Mouse (Mus musculus) limb, embryonic 14.5 days (tissue): ENCODE results near the gene Ndufc2. TPM values are rescaled to one million over a fixed set of nuclear protein-coding genes. Genes with fewer than 3 reads are reported as not detected.
A peak's percentile ranks its signal among the peaks of the same experiment; 100 is the strongest.
"Not testable (repeated sequence)": the region's sequence is repeated elsewhere in the genome, so short reads cannot be mapped to it uniquely, and the experiment has no call there.

ENCODE experiments used
- ATAC-seq: fragments of 200-750 bp; cut with Nextera tagmentation; 2 replicates; pipeline ENCODE4 v1.8.0; 2017; ENCODE audit warnings: low read depth, moderate number of reproducible peaks, moderate TSS enrichment; ENCODE audit not compliant: low FRiP score
- DNase-seq: peaks from one replicate; pipeline ENCODE4 v3.0.0-alpha.2; 2015; ENCODE audit warnings: low spot score
- H3K27ac ChIP-seq: fragments of 300-500 bp; sonication (generic); replicated peaks from 2 replicates; pipeline ENCODE4 v1.5.1; 2014; ENCODE audit warnings: low read depth, mild to moderate bottlenecking, low read length, moderate library complexity, mixed read lengths
- H3K27me3 ChIP-seq: fragments of 300-500 bp; sonication (generic); 2 replicates; pipeline ENCODE4 v1.6.1; 2014; ENCODE audit warnings: low read length, mixed read lengths; ENCODE audit not compliant: control insufficient read depth, insufficient read depth
- H3K36me3 ChIP-seq: fragments of 300-500 bp; sonication (generic); 2 replicates; pipeline ENCODE4 v1.6.1; 2014; ENCODE audit warnings: mild to moderate bottlenecking, low read length, moderate library complexity, mixed read lengths; ENCODE audit not compliant: control insufficient read depth, insufficient read depth
- H3K4me1 ChIP-seq: fragments of 300-500 bp; sonication (generic); 2 replicates; pipeline ENCODE4 v1.6.1; 2014; ENCODE audit warnings: antibody characterized with exemption, low read length, mixed read lengths; ENCODE audit not compliant: control insufficient read depth, insufficient read depth
- H3K4me2 ChIP-seq: fragments of 300-500 bp; sonication (generic); replicated peaks from 2 replicates; pipeline ENCODE4 v1.6.1; 2014; ENCODE audit warnings: low read depth, mild to moderate bottlenecking, low read length, moderate library complexity; ENCODE audit not compliant: severe bottlenecking
- H3K4me3 ChIP-seq: fragments of 300-500 bp; sonication (generic); replicated peaks from 2 replicates; pipeline ENCODE4 v1.5.1; 2014; ENCODE audit warnings: low read length
- H3K9ac ChIP-seq: fragments of 300-500 bp; sonication (generic); 2 replicates; pipeline ENCODE4 v1.6.1; 2014; ENCODE audit warnings: mild to moderate bottlenecking, low read depth, low read length, moderate library complexity; ENCODE audit not compliant: severe bottlenecking
- H3K9me3 ChIP-seq: fragments of 300-500 bp; sonication (generic); 2 replicates; pipeline ENCODE4 v1.6.1; 2016; ENCODE audit warnings: low read length; ENCODE audit not compliant: control insufficient read depth
- POLR2A ChIP-seq: fragments of 200-500 bp; IDR thresholded peaks from 2 replicates; pipeline ENCODE4 v1.8.0; 2012; ENCODE audit warnings: inconsistent platforms, mild to moderate bottlenecking, moderate library complexity, borderline replicate concordance; ENCODE audit not compliant: insufficient read depth, insufficient read length; ENCODE audit errors: extremely low read depth
- WGBS: fragments of 180-500 bp; shearing (Covaris S2); extraction: QIAGEN DNeasy Blood & Tissue Kit; methylation state at CpG from one replicate; pipeline ENCODE4 v1.1.7; 2014; 5-methylcytosine and 5-hydroxymethylcytosine counted together
- polyA plus RNA-seq, 2 experiments: library from polyadenylated mRNA; depleted of rRNA in 1 of 2; stranded (reverse) in 1 of 2; unstranded in 1 of 2; fragments of >200 nt; fragmentation: Nextera tagmentation in 1 of 2; extraction: Ambion mirVana in 1 of 2; gene quantifications; 2 replicates each; pipeline versions ENCODE4 v1.2.1 to v1.2.3; 2012 to 2014

Gene Ndufc2
- polyA plus RNA-seq, 2 experiments = 228 to 357 TPM

- H3K4me3 ChIP-seq = no peak overlapping the region
- H3K36me3 ChIP-seq = no peaks in the 10 kb centered on the region
- H3K9ac ChIP-seq = no peak overlapping the region
- H3K4me2 ChIP-seq = no peak overlapping the region
- no peak overlapping the region for H3K27ac ChIP-seq
- no peaks in the 10 kb centered on the region for H3K9me3 ChIP-seq
- no peak for TF ChIP-seq POLR2A
- ATAC-seq = no peak
- no peak for DNase-seq
- H3K4me1 ChIP-seq = peaks cover 13% of the 10 kb centered on the region
- 88% methylated on average over 6 of the region's 6 CpGs for WGBS
- H3K27me3 ChIP-seq = no peaks in the 10 kb centered on the region
These were observed 27.5 kb downstream of the Ndufc2 start for GRCm38 (mm10) chr7:97427296-97427695.

- no peaks in the 10 kb centered on the region for H3K36me3 ChIP-seq
- ATAC-seq (no peak), DNase-seq (no peak)
- H3K9ac ChIP-seq = no peak overlapping the region
- no peaks in the 10 kb centered on the region for H3K27me3 ChIP-seq
- no peak overlapping the region for H3K4me2 ChIP-seq
- no peaks in the 10 kb centered on the region for H3K9me3 ChIP-seq
- WGBS = 88% methylated on average over 5 of the region's 5 CpGs
- no peak for TF ChIP-seq POLR2A
- H3K4me3 ChIP-seq = no peak overlapping the region
- H3K27ac ChIP-seq = no peak overlapping the region
- peaks cover 13% of the 10 kb centered on the region for H3K4me1 ChIP-seq
These were observed 28.1 kb downstream of the Ndufc2 start for GRCm38 (mm10) chr7:97427778-97428420.

GRCm38 (mm10) chr7:97429705-97430104 lies 29.9 kb downstream of the Ndufc2 start:
- no peak for TF ChIP-seq POLR2A
- H3K4me2 ChIP-seq = peak overlapping the region; percentile 11; the same call in 1 of the 2 replicates

DNA sequence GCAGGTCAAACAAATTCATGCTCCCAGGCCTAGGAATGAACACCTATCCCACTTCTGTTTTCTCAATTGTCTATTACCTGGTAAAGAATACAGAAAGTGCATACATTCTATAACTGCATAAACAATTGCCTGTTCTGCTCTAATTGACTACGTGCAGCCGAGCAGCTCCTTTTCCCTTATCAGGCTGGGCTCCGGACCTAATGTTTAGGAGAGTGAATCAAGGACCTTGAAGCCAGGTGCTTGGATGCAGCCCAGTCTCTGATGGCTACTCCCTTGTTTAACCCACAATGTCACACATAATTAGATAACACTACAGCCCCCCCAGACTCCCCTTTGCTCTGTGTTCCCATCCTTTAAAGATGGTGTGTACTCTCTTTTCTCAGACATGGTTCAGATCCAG lies 33.7 kb downstream of the Ndufc2 start:
- 79% methylated on average over 3 of the region's 3 CpGs for WGBS
- H3K9me3 ChIP-seq, DNase-seq, ATAC-seq, H3K9ac ChIP-seq, H3K36me3 ChIP-seq, H3K4me3 ChIP-seq, H3K27me3 ChIP-seq, H3K4me2 ChIP-seq, H3K27ac ChIP-seq: not testable (repeated sequence)
- peaks cover 23% of the 10 kb centered on the region for H3K4me1 ChIP-seq

More at GRCm38 (mm10) chr7:97429705-97430104, 29.9 kb downstream of the Ndufc2 start:
- under 1% methylated on average over 5 of the region's 5 CpGs for WGBS
- DNase-seq (peak; percentile 78), ATAC-seq (peak; percentile 14; the same call in 1 of the 2 replicates)
- Histone ChIP-seq H3K9ac (no peak overlapping the region), H3K4me1 (peaks cover 21% of the 10 kb centered on the region), H3K4me3 (no peak overlapping the region), H3K27ac (peak overlapping the region; percentile 40; the same call in 1 of the 2 replicates), H3K36me3 (no peaks in the 10 kb centered on the region), H3K27me3 (no peaks in the 10 kb centered on the region), H3K9me3 (no peaks in the 10 kb centered on the region)

GRCm38 (mm10) chr7:97434517-97434916 lies 34.7 kb downstream of the Ndufc2 start:
- H3K9me3 ChIP-seq = no peaks in the 10 kb centered on the region
- peaks cover 21% of the 10 kb centered on the region for H3K4me1 ChIP-seq
- no peak for DNase-seq
- no peak overlapping the region for H3K4me2 ChIP-seq
- TF ChIP-seq POLR2A = no peak
- no peaks in the 10 kb centered on the region for H3K36me3 ChIP-seq
- no peak overlapping the region for H3K9ac ChIP-seq
- H3K27me3 ChIP-seq = no peaks in the 10 kb centered on the region
- no peak overlapping the region for H3K4me3 ChIP-seq
- no peak overlapping the region for H3K27ac ChIP-seq
- 75% methylated on average over 10 of the region's 10 CpGs for WGBS
- ATAC-seq = no peak
